Mouse (Mus musculus) ES-Bruce4 (cell line): ENCODE measurements around the gene Atrip. TPM values are rescaled to one million over a fixed set of nuclear protein-coding genes. Genes with fewer than 3 reads are reported as not detected.
A peak's percentile ranks its signal among the peaks of the same experiment; 100 is the strongest.

Experiments
- H3K27ac ChIP-seq: 2 replicates; pipeline ENCODE4 v1.5.1; 2012; ENCODE audit warnings: low read length, inconsistent platforms; ENCODE audit not compliant: insufficient read depth
- H3K27me3 ChIP-seq: 2 replicates; pipeline ENCODE4 v1.6.1; 2012; ENCODE audit warnings: mild to moderate bottlenecking, low read length, inconsistent platforms; ENCODE audit not compliant: control insufficient read depth, poor library complexity, insufficient read depth, severe bottlenecking
- H3K36me3 ChIP-seq: 2 replicates; pipeline ENCODE4 v1.6.1; 2012; ENCODE audit warnings: inconsistent platforms, mild to moderate bottlenecking, low read length, moderate library complexity; ENCODE audit not compliant: control insufficient read depth, poor library complexity, insufficient read depth, severe bottlenecking
- H3K4me1 ChIP-seq: one replicate; pipeline ENCODE4 v1.8.1; 2011; ENCODE audit warnings: low read length; ENCODE audit not compliant: control insufficient read depth, insufficient read depth
- H3K4me3 ChIP-seq: 2 replicates; pipeline ENCODE4 v1.5.1; 2011; ENCODE audit warnings: low read depth, mild to moderate bottlenecking, low read length
- H3K9ac ChIP-seq: 2 replicates; pipeline ENCODE4 v1.6.1; 2012; ENCODE audit warnings: low read depth, mild to moderate bottlenecking, inconsistent platforms; ENCODE audit not compliant: poor library complexity, severe bottlenecking
- H3K9me3 ChIP-seq: replicated peaks from 2 replicates; pipeline ENCODE4 v1.6.1; 2012; ENCODE audit warnings: mild to moderate bottlenecking, low read length, inconsistent platforms; ENCODE audit not compliant: control insufficient read depth, poor library complexity, insufficient read depth, severe bottlenecking
- CTCF ChIP-seq: IDR thresholded peaks from one replicate; pipeline ENCODE4 v1.8.1; 2011; ENCODE audit warnings: low read depth, low read length
- EP300 ChIP-seq: IDR thresholded peaks from 2 replicates; pipeline ENCODE4 v1.6.1; 2011; ENCODE audit warnings: low read depth, low read length; ENCODE audit not compliant: insufficient read depth
- POLR2A ChIP-seq: IDR thresholded peaks from one replicate; pipeline ENCODE4 v1.8.1; 2011; ENCODE audit warnings: low read length; ENCODE audit not compliant: insufficient read depth
- polyA plus RNA-seq: library from polyadenylated mRNA; stranded (reverse); fragments of >200 nt; gene quantifications from 2 replicates; pipeline ENCODE4 v1.2.4, GENCODE M21; 2011; ENCODE audit warnings: low read depth; ENCODE audit not compliant: missing spikeins, insufficient read depth, insufficient read length

Gene Atrip
- polyA plus RNA-seq, 1 experiment, result 20.0 TPM

DNA sequence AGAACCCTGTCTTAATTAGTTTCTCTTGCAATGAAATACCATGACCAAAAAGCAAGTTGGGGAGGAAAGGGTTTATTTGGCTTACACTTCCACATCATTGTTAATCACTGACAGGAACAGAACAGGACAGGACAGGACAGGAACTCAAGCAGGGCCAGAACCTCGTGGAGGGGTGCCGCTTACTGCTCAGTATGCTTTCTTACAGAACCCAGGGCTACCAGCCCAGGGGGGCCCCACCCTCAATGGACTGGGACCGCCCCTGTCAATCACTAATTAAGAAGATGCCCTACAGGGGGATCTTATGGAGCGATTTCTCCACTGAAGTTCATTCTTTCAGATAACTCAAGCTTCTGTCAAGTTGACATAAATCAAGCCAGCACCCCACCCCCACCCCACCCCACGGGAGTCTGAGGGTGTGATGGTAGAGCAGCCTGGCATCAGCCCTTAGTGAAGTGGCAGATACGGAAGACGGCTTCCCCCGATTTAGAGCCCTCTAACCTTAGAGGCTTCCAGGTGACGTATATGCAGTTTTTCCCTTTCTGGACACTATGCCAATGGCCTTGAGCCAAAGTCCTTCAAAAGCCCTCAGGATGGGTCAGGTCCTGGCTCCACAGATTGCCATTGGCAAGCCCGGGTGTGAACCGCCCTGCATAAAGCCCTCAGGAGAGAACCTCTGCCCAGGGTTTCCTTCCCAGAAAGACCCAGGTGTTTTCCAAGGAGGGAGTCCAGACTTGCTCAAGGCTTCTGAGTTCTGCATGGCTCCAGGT lies 20.0 kb upstream of the Atrip start:
- H3K9ac ChIP-seq, result peak overlapping the region; percentile 83; the same call in 1 of the 2 replicates
- H3K4me1 ChIP-seq, result peaks cover 6% of the 10 kb centered on the region

DNA sequence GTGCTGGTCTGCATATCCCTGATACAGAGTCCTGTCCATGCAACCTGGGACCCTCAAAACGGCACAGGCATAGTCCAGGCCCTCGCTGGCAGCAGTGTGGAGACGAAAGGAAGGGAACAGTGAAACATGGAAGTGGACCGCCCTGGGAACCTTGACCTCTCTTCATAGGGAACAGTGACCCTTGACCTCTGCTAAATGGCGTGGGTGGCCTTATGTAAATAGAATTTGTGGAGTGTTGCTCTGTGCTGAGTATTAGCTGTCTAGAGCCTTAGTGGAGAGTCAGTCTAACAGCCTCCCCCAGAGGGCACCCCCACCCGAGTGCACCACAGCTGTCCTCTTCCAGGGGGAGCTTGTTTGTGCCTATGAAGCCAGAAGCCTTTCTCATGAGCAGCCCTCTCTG lies 18.9 kb upstream of the Atrip start:
- TF ChIP-seq POLR2A, result no peak
- TF ChIP-seq CTCF, result no peak
- Histone ChIP-seq H3K36me3 (no peaks in the 10 kb centered on the region; the same call in 1 of the 2 replicates), H3K9me3 (no peaks in the 10 kb centered on the region), H3K4me3 (no peak overlapping the region), H3K4me1 (peaks cover 6% of the 10 kb centered on the region), H3K27me3 (no peaks in the 10 kb centered on the region), H3K27ac (no peak overlapping the region), H3K9ac (no peak overlapping the region)

More for the DNA sequence above, 20.0 kb upstream of the Atrip start:
- no peaks in the 10 kb centered on the region for H3K9me3 ChIP-seq
- H3K27ac ChIP-seq, result peak overlapping the region; percentile 78
- TF ChIP-seq POLR2A (no peak), EP300 (no peak), CTCF (no peak)
- H3K27me3 ChIP-seq, result no peaks in the 10 kb centered on the region
- H3K4me3 ChIP-seq, result peak overlapping the region; percentile 61
- H3K36me3 ChIP-seq, result no peaks in the 10 kb centered on the region; the same call in 1 of the 2 replicates

DNA sequence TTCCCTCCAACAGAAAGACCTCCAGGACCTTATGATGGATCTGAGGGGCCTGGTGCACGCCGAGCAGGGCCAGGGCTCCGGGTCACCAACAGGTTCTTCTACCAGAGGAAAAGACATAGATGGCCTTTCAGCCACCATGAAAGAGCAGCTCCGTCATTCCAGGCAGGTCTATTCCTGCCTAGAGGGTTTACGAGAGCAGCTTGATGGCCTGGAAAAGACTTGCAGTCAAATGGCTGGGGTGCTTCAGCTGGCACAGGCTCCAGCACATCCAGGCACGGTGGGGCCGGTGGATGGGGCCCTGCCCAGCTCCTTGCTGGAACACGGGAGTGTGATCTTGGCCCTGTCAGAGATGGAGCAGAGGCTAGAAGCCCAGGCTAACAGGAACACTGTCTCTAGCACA lies 17.9 kb upstream of the Atrip start:
- Histone ChIP-seq H3K27ac (no peak overlapping the region), H3K36me3 (no peaks in the 10 kb centered on the region; the same call in 1 of the 2 replicates), H3K9ac (no peak overlapping the region), H3K4me3 (no peak overlapping the region), H3K9me3 (no peaks in the 10 kb centered on the region), H3K27me3 (no peaks in the 10 kb centered on the region), H3K4me1 (peaks cover 4% of the 10 kb centered on the region)
- TF ChIP-seq CTCF (no peak), POLR2A (no peak), EP300 (no peak)

DNA sequence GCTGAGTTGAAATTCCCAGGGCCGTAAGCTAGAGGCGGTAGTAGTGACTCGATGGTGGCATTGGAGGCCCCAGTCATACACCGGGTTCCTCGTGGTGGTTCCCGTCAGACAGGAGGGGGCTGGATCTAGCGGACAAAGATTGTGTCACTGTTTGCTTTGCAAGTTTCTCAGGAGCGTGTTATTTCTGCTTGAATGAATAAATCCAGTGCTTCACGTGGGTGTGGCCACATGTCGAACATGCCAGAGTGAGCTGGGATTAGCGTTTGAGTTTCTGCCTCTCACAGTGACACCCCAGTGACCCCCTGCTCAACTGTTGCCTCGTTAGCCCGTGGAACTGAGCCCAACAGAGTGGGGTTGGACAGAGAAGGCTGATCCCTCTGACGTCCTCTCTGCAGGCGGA lies 16.5 kb upstream of the Atrip start:
- Histone ChIP-seq H3K27ac (no peak overlapping the region), H3K4me1 (peaks cover 3% of the 10 kb centered on the region), H3K27me3 (no peaks in the 10 kb centered on the region), H3K4me3 (no peak overlapping the region), H3K9me3 (no peaks in the 10 kb centered on the region), H3K36me3 (no peaks in the 10 kb centered on the region; the same call in 1 of the 2 replicates), H3K9ac (no peak overlapping the region)
- TF ChIP-seq CTCF (no peak), POLR2A (no peak), EP300 (no peak)

DNA sequence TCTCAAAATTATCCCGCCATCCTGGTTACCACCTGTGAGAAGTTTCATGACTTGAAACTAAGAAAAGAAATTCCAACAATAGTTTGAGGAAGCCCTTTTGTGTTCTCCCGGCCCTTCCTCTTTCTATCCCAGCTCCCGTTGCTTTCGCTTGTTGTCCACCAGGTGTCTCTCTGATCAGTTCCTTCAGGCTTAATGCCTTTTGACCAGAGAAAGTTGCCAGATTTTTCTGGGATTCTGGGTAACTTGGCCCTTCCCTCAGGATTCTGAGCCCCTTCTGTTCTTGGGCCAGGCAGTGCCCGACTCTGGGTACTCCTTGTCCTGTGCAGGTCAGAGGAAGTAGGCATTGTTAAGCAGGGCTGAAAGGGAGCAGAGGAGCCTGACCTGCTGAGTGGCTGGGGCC lies 14.1 kb upstream of the Atrip start:
- Histone ChIP-seq H3K4me1 (no peaks in the 10 kb centered on the region), H3K9me3 (no peaks in the 10 kb centered on the region), H3K9ac (no peak overlapping the region), H3K27me3 (no peaks in the 10 kb centered on the region), H3K4me3 (no peak overlapping the region), H3K36me3 (no peaks in the 10 kb centered on the region; the same call in 1 of the 2 replicates), H3K27ac (no peak overlapping the region)
- TF ChIP-seq EP300, result no peak
- TF ChIP-seq CTCF, result no peak
- TF ChIP-seq POLR2A, result no peak

DNA sequence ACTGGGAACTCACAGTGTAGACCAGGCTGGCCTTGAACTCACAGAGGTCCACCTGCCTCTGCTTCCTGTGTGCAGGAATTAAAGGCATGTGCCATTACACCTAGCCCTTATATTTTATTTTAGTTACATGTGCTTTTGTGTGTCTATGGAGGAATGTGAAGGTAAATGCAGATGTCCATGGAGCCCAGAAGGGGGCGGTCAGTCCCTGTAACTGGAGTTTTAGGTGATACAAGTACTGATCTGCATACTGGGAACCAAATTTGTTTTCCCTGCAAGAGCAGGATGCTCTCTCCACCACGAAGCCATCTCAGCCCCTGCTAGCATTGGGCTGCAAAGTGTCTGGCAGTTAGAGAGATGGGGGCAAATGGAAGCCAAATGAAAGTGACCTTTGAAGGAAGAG lies 11.0 kb upstream of the Atrip start:
- TF ChIP-seq CTCF, result peak; percentile 18
- TF ChIP-seq EP300, result no peak

More for the DNA sequence above, 11.0 kb upstream of the Atrip start:
- Histone ChIP-seq H3K4me3 (no peak overlapping the region), H3K27me3 (no peaks in the 10 kb centered on the region), H3K27ac (no peak overlapping the region), H3K4me1 (no peaks in the 10 kb centered on the region), H3K36me3 (peaks cover 6% of the 10 kb centered on the region; the same call in 1 of the 2 replicates), H3K9me3 (no peaks in the 10 kb centered on the region), H3K9ac (no peak overlapping the region)
